Mouse (Mus musculus): ENCODE data around the gene Fxyd2.
A peak's percentile ranks its signal among the peaks of the same experiment; 100 is the strongest.

- TF ChIP-seq CTCF (IDR thresholded peaks at IDR 0.05; ENCODE audit: borderline replicate concordance, control insufficient read depth, extremely low read depth, insufficient read depth, low read length, poor library complexity) (peak; percentile 84; the same call in 1 of the 2 replicates), POLR2A (IDR thresholded peaks at IDR 0.05; ENCODE audit: control insufficient read depth, extremely low read depth, insufficient read depth, low read length, poor library complexity) (no peak)
Observed at GRCm38 (mm10) chr9:45412287-45412686, 12.8 kb downstream of the Fxyd2 start.
